Mouse (Mus musculus) heart, adult 11 months (tissue): ENCODE measurements at regions not wholly inside any gene's neighbourhood (a gene's known extent, or its start where the extent isn't known, plus 50 kb on each side); places are given as distances from the start of the nearest gene placed in this dataset.
A peak's percentile ranks its signal among the peaks of the same experiment; 100 is the strongest.

Experiments used
- DNase-seq: peaks from one replicate; pipeline ENCODE4 v3.0.0; 2022

DNA sequence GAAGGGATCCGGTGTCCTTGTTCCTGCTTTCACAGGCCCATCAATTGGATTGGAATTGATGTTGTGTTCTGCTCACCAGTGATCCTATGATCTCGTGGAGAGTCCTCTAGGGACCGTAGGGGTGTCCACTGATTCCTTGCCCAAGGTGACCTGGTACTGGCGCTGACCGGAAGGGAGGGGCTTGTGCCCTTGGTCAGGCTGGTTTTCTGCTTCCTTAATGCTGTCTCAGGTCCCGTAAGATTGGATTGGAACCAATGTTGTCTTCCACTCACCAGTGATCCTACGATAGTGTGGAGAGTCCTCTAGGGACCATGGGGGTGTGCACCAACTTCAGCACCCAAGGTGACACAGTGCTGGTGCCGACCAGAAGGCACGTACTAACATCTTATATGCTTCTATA, 324.9 kb upstream of the Ptchd4 start:
- DNase-seq: peak; percentile 79

DNA sequence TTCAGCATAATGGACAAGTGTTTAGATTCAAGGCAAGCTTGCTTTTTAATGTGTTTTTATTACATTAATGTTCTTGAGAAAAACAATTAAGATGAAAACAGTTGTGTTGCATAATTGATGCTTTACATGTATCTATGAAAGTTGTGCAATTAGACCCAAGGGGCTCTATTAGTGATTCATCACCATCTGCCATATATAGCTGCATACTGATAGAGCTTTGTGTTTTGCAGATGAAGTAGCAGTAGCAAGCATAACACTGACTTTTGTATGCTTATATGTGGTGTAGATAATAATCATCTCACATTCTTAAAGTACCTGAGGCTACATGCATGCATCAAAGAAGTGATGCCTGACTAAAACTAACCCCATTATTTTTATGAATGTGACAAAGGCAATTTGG, 307.3 kb upstream of the Ptchd4 start:
- no peak for DNase-seq

DNA sequence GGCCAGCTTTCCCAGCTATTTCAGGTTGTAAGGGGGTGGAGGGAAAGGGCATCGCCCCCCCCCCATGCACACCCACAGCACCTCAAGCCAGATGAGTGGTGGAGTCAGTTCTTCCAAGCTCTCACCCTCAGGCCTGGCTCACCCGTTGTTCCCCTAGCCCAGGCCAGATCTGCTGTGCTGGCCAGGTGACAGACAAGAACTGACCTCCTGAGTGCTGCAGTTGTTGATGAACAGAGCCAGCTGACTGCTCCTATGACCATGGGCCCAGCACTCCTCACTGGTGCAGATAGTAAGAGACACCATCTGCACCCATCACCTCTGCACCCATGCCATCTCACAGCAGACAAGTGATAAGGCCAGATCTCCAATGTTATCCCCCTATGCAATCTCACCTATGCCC, 291.5 kb upstream of the Ptchd4 start:
- DNase-seq: peak; percentile 70

DNA sequence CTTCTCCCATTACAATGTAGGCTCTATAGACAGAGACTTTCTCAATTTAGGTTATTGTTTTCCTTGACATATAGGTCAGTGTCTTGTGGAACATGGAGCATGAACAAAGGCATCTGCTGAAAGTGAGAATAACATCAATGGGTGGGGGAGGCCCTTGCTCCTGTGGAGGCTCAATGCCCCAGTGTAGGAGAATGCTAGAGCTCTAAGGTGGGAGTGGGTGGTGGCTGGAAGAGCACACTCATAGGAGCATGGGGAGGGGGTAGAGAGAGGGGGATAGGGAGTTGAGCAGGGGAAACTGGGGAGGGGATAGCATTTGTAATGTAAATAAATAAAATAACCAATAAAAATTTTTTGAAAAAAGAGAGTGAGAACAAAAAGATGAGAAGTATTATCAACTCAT, 288.5 kb upstream of the Ptchd4 start:
- DNase-seq: no peak

- no peak for DNase-seq
These were observed 286.3 kb upstream of the Ptchd4 start for GRCm38 (mm10) chr17:42029452-42029851.

DNA sequence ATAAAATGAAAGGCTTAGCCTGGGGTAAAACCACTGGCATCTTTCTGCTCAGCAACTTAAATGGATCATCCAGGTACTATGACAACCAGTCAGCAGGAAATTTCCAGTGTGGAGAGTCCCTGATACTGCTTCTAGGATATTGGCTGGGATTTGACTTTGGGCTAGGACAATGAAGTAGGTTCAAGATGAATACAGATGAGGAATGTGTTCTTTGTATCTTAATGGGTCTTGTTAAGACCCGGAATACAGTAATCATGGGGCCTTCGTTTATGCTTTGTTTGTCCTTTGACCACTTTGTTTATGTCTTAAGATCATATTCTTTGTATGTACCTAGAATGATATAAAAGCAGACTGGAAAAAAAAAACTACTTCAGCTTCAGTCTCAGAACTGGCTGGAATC, 278.7 kb upstream of the Ptchd4 start:
- no peak for DNase-seq

DNA sequence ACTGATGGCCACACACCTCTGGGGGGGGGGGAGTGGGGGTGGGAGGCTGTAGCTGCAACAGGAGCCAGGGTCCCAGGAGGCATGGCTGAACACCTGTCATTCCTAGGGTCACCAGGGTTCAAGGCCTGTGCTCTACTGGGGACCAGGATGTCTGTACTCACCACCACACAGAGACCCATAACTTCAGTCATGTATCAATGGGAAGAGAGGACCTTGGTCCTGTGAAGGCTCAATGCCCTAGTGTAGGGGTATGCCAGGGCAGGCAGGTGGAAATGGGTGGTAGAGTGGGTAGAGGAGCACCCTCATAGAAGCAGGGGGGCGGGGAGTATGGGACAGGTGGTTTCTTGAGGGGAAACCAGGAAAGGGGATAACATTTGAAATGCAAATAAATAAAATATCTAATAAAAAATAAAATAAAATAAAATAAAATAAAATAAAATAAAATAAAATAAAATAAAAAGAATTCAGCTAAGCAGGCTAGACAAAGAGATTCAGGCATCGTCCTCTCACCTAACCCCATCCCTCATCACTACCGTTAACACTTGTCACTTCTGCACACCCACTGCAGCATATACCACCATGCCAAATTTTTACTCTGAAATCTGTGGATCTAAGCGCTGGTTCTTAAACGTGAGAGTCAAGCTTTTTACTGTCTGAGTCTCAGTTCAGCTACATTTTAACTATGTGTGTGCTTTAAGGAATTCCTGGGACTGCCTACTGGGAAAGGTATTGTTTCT, 265.8 kb upstream of the Ptchd4 start:
- peak; percentile 54 for DNase-seq

DNA sequence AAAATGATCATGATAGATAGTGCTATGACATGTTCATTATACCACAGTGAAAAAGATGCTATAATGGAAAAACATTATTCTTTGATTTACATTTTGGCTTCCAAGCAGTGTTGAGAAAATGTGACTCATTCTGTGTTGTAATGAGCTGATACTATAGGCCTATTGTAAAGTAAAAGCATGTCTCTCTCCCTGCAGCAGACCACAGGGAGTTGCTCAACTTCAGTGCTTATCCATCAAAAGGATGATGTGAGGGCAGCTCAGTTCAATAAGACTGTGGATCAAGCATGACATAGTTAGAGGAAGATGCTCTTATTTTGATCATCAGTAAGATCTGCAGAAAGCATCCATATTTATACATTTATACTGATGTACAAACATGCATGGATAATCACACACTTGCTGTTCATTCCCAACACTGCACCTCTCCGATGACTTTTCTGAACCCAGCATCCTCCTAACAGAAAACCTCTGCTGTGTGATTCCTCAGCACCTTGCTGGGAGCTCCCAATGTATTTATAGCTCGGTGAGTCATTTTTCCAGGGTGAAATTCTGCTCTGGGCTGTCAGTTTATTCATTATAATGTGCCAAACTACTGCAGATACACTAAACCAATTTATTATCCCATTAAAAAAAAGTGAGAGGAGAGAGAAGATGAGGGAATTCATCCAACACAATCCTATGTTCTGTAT, 224.8 kb upstream of the Ptchd4 start:
- DNase-seq: no peak

- no peak for DNase-seq
These were observed 202.1 kb upstream of the Ptchd4 start for GRCm38 (mm10) chr17:42113684-42114083.

GRCm38 (mm10) chr17:42120759-42121158, 195.0 kb upstream of the Ptchd4 start:
- no peak for DNase-seq

- peak; percentile 80 for DNase-seq
These were observed 189.1 kb upstream of the Ptchd4 start for GRCm38 (mm10) chr17:42126488-42127237.

- no peak for DNase-seq
These were observed 146.2 kb upstream of the Ptchd4 start for GRCm38 (mm10) chr17:42169391-42170018.

GRCm38 (mm10) chr17:42188531-42188930, 127.2 kb upstream of the Ptchd4 start:
- no peak for DNase-seq

DNA sequence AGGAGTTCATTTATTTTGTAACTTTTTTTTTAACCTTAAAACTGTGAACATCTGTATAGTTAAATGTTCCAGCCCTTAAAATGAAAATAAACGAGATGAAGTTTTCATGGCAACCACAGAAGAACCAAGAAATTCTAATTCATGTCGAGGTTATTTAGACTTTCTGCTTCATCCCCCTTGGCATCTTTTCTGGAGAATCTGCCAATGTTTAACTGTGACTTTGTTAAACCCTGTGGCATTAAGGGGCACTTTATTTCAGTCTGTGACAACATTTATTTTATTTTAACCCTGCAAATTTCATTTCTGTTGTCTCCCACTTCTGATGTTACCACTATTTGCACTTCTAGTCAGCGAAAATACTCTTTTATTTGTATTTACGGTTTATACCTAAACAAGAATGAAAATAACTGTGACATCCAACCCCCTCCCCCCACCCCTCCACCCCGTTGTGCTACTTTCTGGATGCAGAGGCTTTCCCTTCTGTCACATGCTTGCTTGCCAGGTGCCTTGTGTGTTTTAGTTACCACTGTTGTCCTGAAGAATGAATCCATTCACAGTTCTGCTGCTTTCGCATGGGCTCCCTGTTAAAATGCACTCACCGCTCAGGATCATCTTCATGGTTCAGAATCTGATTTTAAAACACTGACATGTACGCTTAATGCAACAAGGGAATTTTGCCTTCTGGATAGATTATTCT, 125.4 kb upstream of the Ptchd4 start:
- DNase-seq: no peak
